Mouse (Mus musculus) layer of hippocampus, adult 9-11 months (tissue): ENCODE results near the gene Krtap19-2.

Experiments
- DNase-seq: peaks from one replicate; pipeline ENCODE4 v3.0.0; 2022

The Krtap19-2 gene

GRCm38 (mm10) chr16:88874169-88874568 lies at the start of gene Krtap19-2:
TSS of gene Krtap19-2 (minus strand) at chr16:88874269.
- no peak for DNase-seq

- no peak for DNase-seq
Observed at GRCm38 (mm10) chr16:88896357-88896756, 22.3 kb upstream of the Krtap19-2 start, which contains the start of gene Krtap19-5. TSS of gene Krtap19-5 (minus strand) at chr16:88896457.

- DNase-seq = no peak
Observed at GRCm38 (mm10) chr16:88886870-88887269, 12.8 kb upstream of the Krtap19-2 start.

GRCm38 (mm10) chr16:88884989-88885388 lies 10.9 kb upstream of the Krtap19-2 start, which contains the start of gene Krtap19-4:
TSS of gene Krtap19-4 (minus strand) at chr16:88885089.
- DNase-seq = no peak

GRCm38 (mm10) chr16:88877938-88878337 lies 3.9 kb upstream of the Krtap19-2 start, which contains the start of gene Krtap19-3:
TSS of gene Krtap19-3 (minus strand) at chr16:88878038.
- no peak for DNase-seq

GRCm38 (mm10) chr16:88869311-88869710 lies 4.8 kb downstream of the Krtap19-2 start, which contains the start of gene Krtap19-1:
TSS of gene Krtap19-1 (minus strand) at chr16:88869411.
- no peak for DNase-seq

- DNase-seq = no peak
Observed at GRCm38 (mm10) chr16:88864887-88865407, 9.1 kb downstream of the Krtap19-2 start.

GRCm38 (mm10) chr16:88851450-88851849 lies 22.6 kb downstream of the Krtap19-2 start:
- no peak for DNase-seq

- no peak for DNase-seq
Observed at GRCm38 (mm10) chr16:88848558-88848957, 25.5 kb downstream of the Krtap19-2 start.

GRCm38 (mm10) chr16:88847363-88847762 lies 26.7 kb downstream of the Krtap19-2 start:
- no peak for DNase-seq

GRCm38 (mm10) chr16:88826978-88827377 lies 47.1 kb downstream of the Krtap19-2 start:
- no peak for DNase-seq

- DNase-seq = no peak
Observed at GRCm38 (mm10) chr16:88826095-88826652, 47.9 kb downstream of the Krtap19-2 start, which contains the start of gene Krtap14. TSS of gene Krtap14 (minus strand) at chr16:88826145.

- DNase-seq = no peak
Observed at GRCm38 (mm10) chr16:88823736-88824135, 50.3 kb downstream of the Krtap19-2 start.
